ENCODE assay signal across 9 mouse cellular contexts in genomic region chr2:127832833-127833190, GRCm38 (mm10). TPM values are rescaled to one million over a fixed set of nuclear protein-coding genes. Genes with fewer than 3 reads are reported as not detected.
DNase-seq lines count a peak whose midpoint lies in the region; ATAC-seq and TF ChIP-seq lines count a peak whose summit lies in the region.
"Had no signal": no experiment of that assay in that cellular context is flagged by ENCODE, and none has a peak within 500 bp of the region (broad histone marks: within the 10 kb centered on the region; RNA-seq: fewer than 3 reads in every experiment).

No protein-coding gene starts in this region.

- TF ChIP-seq POLR2A in MEL (IDR thresholded peaks at IDR 0.05; ENCODE audit: control insufficient read depth in 1 of 2, insufficient read depth in 1 of 2, low read depth in 1 of 2, low read length in 2 of 2, poor library complexity in 1 of 2), result no peak

- H3K27me3 ChIP-seq in MEL (ENCODE audit: control insufficient read depth in 1 of 2, insufficient read depth in 2 of 2, low read length in 2 of 2), result no peaks in the 10 kb centered on the region; a peak in 1 of 4 replicates
- H3K27me3 ChIP-seq in midbrain, embryonic 11.5 days (ENCODE audit: control insufficient read depth, insufficient read depth, low read length), result no peaks in the 10 kb centered on the region

- H3K9me3 ChIP-seq in MEL (replicated peaks; ENCODE audit: insufficient read depth, low read length), result no peaks in the 10 kb centered on the region
- H3K9me3 ChIP-seq in midbrain, embryonic 11.5 days (ENCODE audit: control insufficient read depth, low read length), result no peaks in the 10 kb centered on the region

- TF ChIP-seq RAD21 in MEL (IDR thresholded peaks at IDR 0.05; ENCODE audit: low read depth, low read length), result peak; percentile 74

- peaks cover 6 to 14% of the 10 kb centered on the region in 2 experiments for H3K36me3 ChIP-seq in MEL (ENCODE audit: control insufficient read depth in 1 of 2, insufficient read depth in 2 of 2, low read length in 2 of 2)
- H3K36me3 ChIP-seq in macrophage (ENCODE audit: inconsistent target), result no peaks in the 10 kb centered on the region
- no peaks in the 10 kb centered on the region for H3K36me3 ChIP-seq in midbrain, embryonic 11.5 days (ENCODE audit: control insufficient read depth, insufficient read depth, low read length)

- H3K9ac ChIP-seq in MEL (ENCODE audit: control insufficient read depth, low read depth, low read length, poor library complexity, severe bottlenecking), result peak overlapping the region; percentile 80
- H3K9ac ChIP-seq in midbrain, embryonic 11.5 days (ENCODE audit: low read length), result no peak overlapping the region

- intact Hi-C loops in left cerebral cortex, adult 2 months (cut with DNase I), result no loop called here
- intact Hi-C loops in left cerebral cortex, postnatal 10 days (cut with DNase I), result no loop called here
- intact Hi-C loops in left cerebral cortex, postnatal 4 days (cut with DNase I), result no loop called here

- TF ChIP-seq EP300 in MEL (IDR thresholded peaks at IDR 0.05; ENCODE audit: low read depth in 1 of 2, low read length in 2 of 2), result no peak

- H3K27ac ChIP-seq in left cerebral cortex, adult 2 months, result no peak overlapping the region
- H3K27ac ChIP-seq in MEL (ENCODE audit: control insufficient read depth, low read depth, low read length), result no peak overlapping the region
- peak overlapping the region; percentile 37; the same call in 1 of the 2 replicates for H3K27ac ChIP-seq in macrophage
- H3K27ac ChIP-seq in midbrain, embryonic 11.5 days (ENCODE audit: low read depth, low read length), result no peak overlapping the region

- ATAC-seq in midbrain, embryonic 11.5 days (ENCODE audit: low FRiP score), result no peak

- H3K4me1 ChIP-seq in MEL (ENCODE audit: control insufficient read depth in 1 of 2, insufficient read depth in 2 of 2, low read length in 2 of 2), result no peaks in the 10 kb centered on the region; a peak in 1 of 4 replicates
- 0 out of 2 replicates have a peak, but pooled peaks cover 3% of the 10 kb centered on the region for H3K4me1 ChIP-seq in midbrain, embryonic 11.5 days (ENCODE audit: control insufficient read depth, insufficient read depth, low read length)

- TF ChIP-seq CTCF in left cerebral cortex, adult 2 months (IDR thresholded peaks at IDR 0.05), result peak; percentile 53
- TF ChIP-seq CTCF in MEL (IDR thresholded peaks at IDR 0.05 in 2 of 3, conservative IDR thresholded peaks at IDR 0.05 in 1 of 3; ENCODE audit: control insufficient read depth in 1 of 3, insufficient read depth in 1 of 3, low read depth in 2 of 3, low read length in 3 of 3, poor library complexity in 1 of 3, severe bottlenecking in 1 of 3), result peak in 2 of 3 experiments; percentile 70 to 81; a peak in 4 of 6 replicates

- no peak overlapping the region for H3K4me3 ChIP-seq in left cerebral cortex, adult 2 months
- peak overlapping the region in 1 of 2 experiments; percentile 88; a peak in 2 of 4 replicates for H3K4me3 ChIP-seq in MEL (ENCODE audit: control insufficient read depth in 1 of 2, insufficient read depth in 1 of 2, low read depth in 2 of 2, low read length in 2 of 2)
- H3K4me3 ChIP-seq in macrophage (ENCODE audit: inconsistent target), result no peak overlapping the region
- H3K4me3 ChIP-seq in midbrain, embryonic 11.5 days (ENCODE audit: low read depth, low read length), result no peak overlapping the region

- DNase-seq in left cerebral cortex, adult 2 months (ENCODE audit: extremely low spot score in 1 of 2, low spot score in 2 of 2), result no peak
- no peak for DNase-seq in left cerebral cortex, postnatal 10 days (ENCODE audit: extremely low spot score in 1 of 2, low spot score in 2 of 2)
- DNase-seq in MEL (ENCODE audit: low read depth, low spot score), result peak; percentile 85
- peak; percentile 68 for DNase-seq in c-Kit-positive CD71-positive TER-119-negative erythroid progenitor cells, embryonic 14.5 days (ENCODE audit: low read depth)
- DNase-seq in midbrain, embryonic 11.5 days (ENCODE audit: low spot score, missing footprints), result no peak
- DNase-seq in testis, postnatal 10 days (ENCODE audit: low spot score), result no peak
- DNase-seq in left cerebral cortex, postnatal 4 days, result no peak
- DNase-seq: kidney, adult 11 months had no signal

- H3K79me2 ChIP-seq in MEL (ENCODE audit: control insufficient read depth, insufficient read depth, low read length, poor library complexity) (peaks cover 17% of the 10 kb centered on the region), macrophage (ENCODE audit: inconsistent target) (peaks cover 33% of the 10 kb centered on the region)

- 0% methylated on average over 2 of the region's 2 CpGs for WGBS in macrophage (ENCODE audit: missing documents)
- WGBS in midbrain, embryonic 11.5 days, result 18% methylated on average over 2 of the region's 2 CpGs

- no peak overlapping the region for H3K4me2 ChIP-seq in midbrain, embryonic 11.5 days

TF ChIP-seq in MEL, 35 proteins besides CTCF, POLR2A, EP300 and RAD21 (continues in another document):
- TF ChIP-seq RCOR1 (IDR thresholded peaks at IDR 0.05; ENCODE audit: low read depth, low read length) (no peak), HCFC1 (IDR thresholded peaks at IDR 0.05; ENCODE audit: low read depth, low read length) (no peak), TCF12 (IDR thresholded peaks at IDR 0.05; ENCODE audit: low read depth, low read length) (no peak), ETS1 (IDR thresholded peaks at IDR 0.05; ENCODE audit: low read depth, low read length) (no peak), MAZ (IDR thresholded peaks at IDR 0.05; ENCODE audit: low read depth, low read length) (no peak), ZMIZ1 (IDR thresholded peaks at IDR 0.05; ENCODE audit: low read depth, low read length) (no peak), UBTF (IDR thresholded peaks at IDR 0.05; ENCODE audit: borderline replicate concordance, insufficient read depth, low read depth, low read length) (no peak), ZC3H11A (IDR thresholded peaks at IDR 0.05; ENCODE audit: low read depth, low read length) (0 out of 2 replicates have a peak, but pooled peaks have one; percentile 23), TAL1 (IDR thresholded peaks at IDR 0.05; ENCODE audit: low read length) (no peak), GABPA (IDR thresholded peaks at IDR 0.05; ENCODE audit: low read depth, low read length) (no peak)

RNA-seq across cellular contexts. Expression of gene Bub1, which starts 1.1 kb away (rescaled TPM):
- total RNA-seq in left cerebral cortex, adult 2 months (2021), result under 1 TPM in 1 of 2 experiments, not detected in 1; 0.16 TPM
- total RNA-seq in left cerebral cortex, postnatal 10 days (2021), result 1 to 10 TPM; 1.2 to 2.3 TPM
- 34.6 and 43.2 TPM in 2 replicates for total RNA-seq in MEL (2012; rRNA removed)
- polyA plus RNA-seq in MEL (2012; ENCODE audit: insufficient read depth in 1 of 2, insufficient read length in 2 of 2, low read depth in 1 of 2, low replicate concordance in 2 of 2, missing spikeins in 1 of 2) (100 to 1,000 TPM in 1 of 2 experiments, 10 to 100 TPM in 1; 57.2 to 618 TPM), macrophage (2018) (1.3 to 6.5 TPM (median 4.5 TPM) in 3 replicates)
- 10 to 100 TPM in 2 of 26 experiments, 1 to 10 TPM in 22, under 1 TPM in 2; 0.36 to 20.9 (median 3.7) TPM for total RNA-seq in macrophage (2018; cell fraction: chromatin; rRNA removed)
- total RNA-seq in macrophage (2018; cell fraction: cytosol; rRNA removed), result 1 to 10 TPM in 25 of 26 experiments, under 1 TPM in 1; 1.00 to 4.9 (median 2.0) TPM
- 10 to 100 TPM in 1 of 26 experiments, 1 to 10 TPM in 22, under 1 TPM in 3; 0.55 to 20.8 (median 2.8) TPM for total RNA-seq in macrophage (2018; cell fraction: nucleus; rRNA removed)
- 33.7 and 37.5 TPM in 2 replicates for polyA plus RNA-seq in midbrain, embryonic 11.5 days (2014; fragmentation: Nextera tagmentation; extraction: Ambion mirVana)
- 1 to 10 TPM; 3.9 to 5.5 TPM for total RNA-seq in left cerebral cortex, postnatal 4 days (2021)

RNA-seq across cellular contexts. Expression of gene Acoxl, which starts 5.9 kb away (rescaled TPM):
- total RNA-seq in left cerebral cortex, adult 2 months (2021), result not detected
- not detected for total RNA-seq in left cerebral cortex, postnatal 10 days (2021)
- total RNA-seq in MEL (2012; rRNA removed), result 0.29 and 0.31 TPM in 2 replicates
- polyA plus RNA-seq in MEL (2012; ENCODE audit: insufficient read depth in 1 of 2, insufficient read length in 2 of 2, low read depth in 1 of 2, low replicate concordance in 2 of 2, missing spikeins in 1 of 2) (under 1 TPM in 1 of 2 experiments, not detected in 1; 0.39 TPM), macrophage (2018) (not detected in 3 replicates)
- total RNA-seq in macrophage (2018; cell fraction: chromatin; rRNA removed), result not detected
- total RNA-seq in macrophage (2018; cell fraction: cytosol; rRNA removed), result under 1 TPM in 13 of 26 experiments, not detected in 13; 0.03 to 0.17 (median 0.07) TPM
- under 1 TPM in 3 of 26 experiments, not detected in 23; 0.17 to 0.44 (median 0.30) TPM for total RNA-seq in macrophage (2018; cell fraction: nucleus; rRNA removed)
- 0.18 TPM in 1 of 2 replicates, not detected in the other for polyA plus RNA-seq in midbrain, embryonic 11.5 days (2014; fragmentation: Nextera tagmentation; extraction: Ambion mirVana)
- total RNA-seq in left cerebral cortex, postnatal 4 days (2021), result not detected

RNA-seq across cellular contexts. Expression of gene Mtln, which starts 40.5 kb away (rescaled TPM):
- 10 to 100 TPM; 50.3 to 51.2 TPM for total RNA-seq in left cerebral cortex, adult 2 months (2021)
- total RNA-seq in left cerebral cortex, postnatal 10 days (2021), result 10 to 100 TPM; 39.5 to 43.4 TPM
- 37.5 and 44.2 TPM in 2 replicates for total RNA-seq in MEL (2012; rRNA removed)
- polyA plus RNA-seq in MEL (2012; ENCODE audit: insufficient read depth in 1 of 2, insufficient read length in 2 of 2, low read depth in 1 of 2, low replicate concordance in 2 of 2, missing spikeins in 1 of 2) (10 to 100 TPM in 1 of 2 experiments, not detected in 1; 29.8 TPM), macrophage (2018) (13.5 to 46.6 TPM (median 24.9 TPM) in 3 replicates)
- total RNA-seq in macrophage (2018; cell fraction: chromatin; rRNA removed), result 1 to 10 TPM in 17 of 26 experiments, not detected in 9; 1.2 to 6.9 (median 2.2) TPM
- total RNA-seq in macrophage (2018; cell fraction: cytosol; rRNA removed), result 10 to 100 TPM; 20.0 to 33.9 (median 28.5) TPM
- total RNA-seq in macrophage (2018; cell fraction: nucleus; rRNA removed), result 10 to 100 TPM in 6 of 26 experiments, 1 to 10 TPM in 20; 1.7 to 14.7 (median 6.1) TPM
- 30.1 and 30.8 TPM in 2 replicates for polyA plus RNA-seq in midbrain, embryonic 11.5 days (2014; fragmentation: Nextera tagmentation; extraction: Ambion mirVana)
- total RNA-seq in left cerebral cortex, postnatal 4 days (2021), result 10 to 100 TPM; 25.2 to 27.6 TPM

RNA-seq across cellular contexts. Expression of gene Nphp1, which starts 44.1 kb away (rescaled TPM):
- total RNA-seq in left cerebral cortex, adult 2 months (2021), result 10 to 100 TPM; 15.5 to 18.2 TPM
- 10 to 100 TPM; 15.6 to 16.6 TPM for total RNA-seq in left cerebral cortex, postnatal 10 days (2021)
- total RNA-seq in MEL (2012; rRNA removed), result 16.9 and 19.1 TPM in 2 replicates
- polyA plus RNA-seq in MEL (2012; ENCODE audit: insufficient read depth in 1 of 2, insufficient read length in 2 of 2, low read depth in 1 of 2, low replicate concordance in 2 of 2, missing spikeins in 1 of 2) (10 to 100 TPM; 37.1 to 63.6 TPM), macrophage (2018) (5.9 to 6.7 TPM (median 6.6 TPM) in 3 replicates)
- total RNA-seq in macrophage (2018; cell fraction: chromatin; rRNA removed), result 10 to 100 TPM in 7 of 26 experiments, 1 to 10 TPM in 16, under 1 TPM in 3; 0.58 to 13.1 (median 6.9) TPM
- 1 to 10 TPM; 4.9 to 9.9 (median 7.7) TPM for total RNA-seq in macrophage (2018; cell fraction: cytosol; rRNA removed)
- total RNA-seq in macrophage (2018; cell fraction: nucleus; rRNA removed), result 1 to 10 TPM; 1.3 to 8.5 (median 5.0) TPM
- 35.5 and 36.5 TPM in 2 replicates for polyA plus RNA-seq in midbrain, embryonic 11.5 days (2014; fragmentation: Nextera tagmentation; extraction: Ambion mirVana)
- total RNA-seq in left cerebral cortex, postnatal 4 days (2021), result 10 to 100 TPM; 14.7 to 16.6 TPM

Comparison
In these comparisons a context has a peak if more than half of its experiments do, and no peak if none do; other contexts are left out.
1. DNase-seq: peak in MEL (single experiment) and c-Kit-positive CD71-positive TER-119-negative erythroid progenitor cells, embryonic 14.5 days (single experiment); none in left cerebral cortex, adult 2 months (0 of 2), left cerebral cortex, postnatal 10 days (0 of 2), midbrain, embryonic 11.5 days (single experiment), testis, postnatal 10 days (single experiment) and left cerebral cortex, postnatal 4 days (single experiment).